ENCODE assay signal across 8 mouse cellular contexts in the genomic region with DNA sequence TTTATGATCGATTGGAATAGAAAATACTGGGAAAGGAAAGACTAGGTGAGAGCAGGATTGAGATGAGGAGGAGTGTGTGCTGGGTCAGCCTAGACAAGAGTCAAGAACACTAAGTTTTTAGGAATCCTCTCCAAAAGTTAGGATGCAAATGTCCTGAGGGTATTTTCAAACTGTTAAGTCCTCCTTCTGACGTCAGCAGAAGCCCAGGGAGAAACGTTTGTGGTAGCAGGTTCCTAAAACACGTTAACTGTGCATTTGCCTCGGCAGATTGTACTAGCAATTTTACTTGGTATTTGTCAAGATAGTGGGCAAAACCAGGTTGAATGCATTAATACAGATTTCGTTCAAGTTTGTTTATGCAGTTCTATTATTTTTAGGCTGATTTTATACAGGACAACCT. TPM values are rescaled to one million over a fixed set of nuclear protein-coding genes. Genes with fewer than 3 reads are reported as not detected.
DNase-seq lines count a peak whose midpoint lies in the region; ATAC-seq and TF ChIP-seq lines count a peak whose summit lies in the region.
"Had no signal": no experiment of that assay in that cellular context is flagged by ENCODE, and none has a peak within 500 bp of the region (broad histone marks: within the 10 kb centered on the region; RNA-seq: fewer than 3 reads in every experiment).

No protein-coding gene starts in this region.

- no peaks in the 10 kb centered on the region for H3K27me3 ChIP-seq in C2C12 (ENCODE audit: control insufficient read depth, insufficient read depth, insufficient read length)
- H3K27me3 ChIP-seq in forebrain, embryonic 15.5 days = no peaks in the 10 kb centered on the region
- H3K27me3 ChIP-seq in liver, embryonic 15.5 days = peaks cover 42% of the 10 kb centered on the region

- ATAC-seq in forebrain, embryonic 15.5 days (replicated peaks) = no peak
- no peak for ATAC-seq in liver, embryonic 15.5 days (ENCODE audit: insufficient read depth)
- ATAC-seq in granulocyte monocyte progenitor cell, adult 5-6 weeks (replicated peaks; ENCODE audit: poor library complexity, severe bottlenecking) = no peak
- ATAC-seq in megakaryocyte-erythroid progenitor cell, adult 5-6 weeks (replicated peaks; ENCODE audit: low FRiP score, low TSS enrichment, poor library complexity, severe bottlenecking) = no peak

- no peak overlapping the region for H3K27ac ChIP-seq in forebrain, embryonic 15.5 days (replicated peaks)
- no peak overlapping the region for H3K27ac ChIP-seq in liver, embryonic 15.5 days (replicated peaks)

- WGBS in forebrain, embryonic 15.5 days = 21% methylated on average over 6 of the region's 6 CpGs
- 7% methylated on average over 6 of the region's 6 CpGs for WGBS in liver, embryonic 15.5 days (ENCODE audit: insufficient replicate concordance)

- peak overlapping the region; percentile 41 for H3ac ChIP-seq in C2C12 (ENCODE audit: control insufficient read depth, insufficient read length, low read depth)

- H3K9ac ChIP-seq in forebrain, embryonic 15.5 days (replicated peaks) = 0 out of 2 replicates have a peak overlapping the region, but pooled peaks have one; percentile 45
- no peak overlapping the region for H3K9ac ChIP-seq in liver, embryonic 15.5 days

- H3K79me3 ChIP-seq in C2C12 (ENCODE audit: low read depth) = peaks cover 19% of the 10 kb centered on the region

- H3K4me3 ChIP-seq in C2C12 (ENCODE audit: insufficient read depth, poor library complexity, severe bottlenecking) = peak overlapping the region; percentile 89
- peak overlapping the region; percentile 66 for H3K4me3 ChIP-seq in forebrain, embryonic 15.5 days
- H3K4me3 ChIP-seq in liver, embryonic 15.5 days (replicated peaks) = peak overlapping the region; percentile 64

- peaks cover 40% of the 10 kb centered on the region for H3K79me2 ChIP-seq in C2C12 (ENCODE audit: control insufficient read depth, insufficient read depth)

- H3K4me1 ChIP-seq in forebrain, embryonic 15.5 days = peaks cover 22% of the 10 kb centered on the region
- peaks cover 14% of the 10 kb centered on the region for H3K4me1 ChIP-seq in liver, embryonic 15.5 days (replicated peaks)

- H3K9me3 ChIP-seq in forebrain, embryonic 15.5 days = no peaks in the 10 kb centered on the region
- H3K9me3 ChIP-seq in liver, embryonic 15.5 days (replicated peaks) = no peaks in the 10 kb centered on the region

- peaks cover 39% of the 10 kb centered on the region for H3K36me3 ChIP-seq in C2C12 (ENCODE audit: control insufficient read depth, insufficient read depth)
- H3K36me3 ChIP-seq in forebrain, embryonic 15.5 days = peaks cover 8% of the 10 kb centered on the region
- H3K36me3 ChIP-seq in liver, embryonic 15.5 days (replicated peaks) = peaks cover 7% of the 10 kb centered on the region

- no peak for TF ChIP-seq CTCF in C2C12 (IDR thresholded peaks at IDR 0.05; ENCODE audit: control insufficient read depth, insufficient read depth, insufficient read length)

- H3K4me2 ChIP-seq in forebrain, embryonic 15.5 days (replicated peaks) = peak overlapping the region; percentile 65
- H3K4me2 ChIP-seq in liver, embryonic 15.5 days = peak overlapping the region; percentile 61

- DNase-seq in 416B (ENCODE audit: low read depth) = peak; percentile 65
- no peak for DNase-seq in adrenal gland, adult 8-10 months

TF ChIP-seq in C2C12, 6 proteins besides CTCF, POLR2A, EP300 and RAD21:
- TF ChIP-seq MYOD1 (IDR thresholded peaks at IDR 0.05; ENCODE audit: control insufficient read depth, insufficient read length, low read depth) = no peak
- TF ChIP-seq MYOG (IDR thresholded peaks at IDR 0.05; ENCODE audit: control insufficient read depth, extremely low read depth, insufficient read length) = no peak
- TF ChIP-seq MAX (IDR thresholded peaks at IDR 0.05) = no peak
- no peak for TF ChIP-seq CEBPB (IDR thresholded peaks at IDR 0.05; ENCODE audit: low read depth)
- TF ChIP-seq FOSL1 (IDR thresholded peaks at IDR 0.05; ENCODE audit: insufficient read depth, low read length, poor library complexity, severe bottlenecking) = no peak
- no peak for TF ChIP-seq USF1 (IDR thresholded peaks at IDR 0.05; ENCODE audit: low read depth)

RNA-seq across cellular contexts. Expression of gene Cep55, which starts 1.0 kb away (rescaled TPM):
- polyA plus RNA-seq in C2C12 (2012; fragmentation: generic; extraction: Trizol) = 11.7 TPM
- polyA plus RNA-seq in forebrain, embryonic 15.5 days (2015; fragmentation: Nextera tagmentation; extraction: Ambion mirVana) = 16.6 and 17.9 TPM in 2 replicates
- polyA plus RNA-seq in liver, embryonic 15.5 days (2015; fragmentation: Nextera tagmentation; extraction: Ambion mirVana) = 4.7 and 5.3 TPM in 2 replicates
- 1 to 10 TPM in 3 of 4 experiments, under 1 TPM in 1; 0.44 to 1.5 (median 1.2) TPM for total RNA-seq in adrenal gland, adult 8-10 months (2022)
- 16.1 and 21.4 TPM in 2 replicates for total RNA-seq in granulocyte monocyte progenitor cell, adult 5-6 weeks (2014; fragmentation: Nextera tagmentation)
- 57.7 and 60.0 TPM in 2 replicates for total RNA-seq in granulocyte monocyte progenitor cell, adult 5-6 weeks (2017)
- total RNA-seq in megakaryocyte-erythroid progenitor cell, adult 5-6 weeks (2014; fragmentation: Nextera tagmentation) = 3.9 and 4.6 TPM in 2 replicates
- total RNA-seq in megakaryocyte-erythroid progenitor cell, adult 5-6 weeks (2017) = 4.7 and 8.2 TPM in 2 replicates

RNA-seq across cellular contexts. Expression of gene Myof, which starts 12.4 kb away (rescaled TPM):
- 125 TPM for polyA plus RNA-seq in C2C12 (2012; fragmentation: generic; extraction: Trizol)
- 1.4 and 1.7 TPM in 2 replicates for polyA plus RNA-seq in forebrain, embryonic 15.5 days (2015; fragmentation: Nextera tagmentation; extraction: Ambion mirVana)
- polyA plus RNA-seq in liver, embryonic 15.5 days (2015; fragmentation: Nextera tagmentation; extraction: Ambion mirVana) = 1.1 and 1.6 TPM in 2 replicates
- total RNA-seq in adrenal gland, adult 8-10 months (2022) = 100 to 1,000 TPM in 1 of 4 experiments, 10 to 100 TPM in 3; 33.4 to 102 (median 63.6) TPM
- total RNA-seq in granulocyte monocyte progenitor cell, adult 5-6 weeks (2014; fragmentation: Nextera tagmentation) = 2.3 and 6.7 TPM in 2 replicates
- 1.0 and 1.1 TPM in 2 replicates for total RNA-seq in granulocyte monocyte progenitor cell, adult 5-6 weeks (2017)
- not detected in 2 replicates for total RNA-seq in megakaryocyte-erythroid progenitor cell, adult 5-6 weeks (2014; fragmentation: Nextera tagmentation)
- 0.23 and 0.53 TPM in 2 replicates for total RNA-seq in megakaryocyte-erythroid progenitor cell, adult 5-6 weeks (2017)

RNA-seq across cellular contexts. Expression of gene Ffar4, which starts 41.1 kb away (rescaled TPM):
- not detected for polyA plus RNA-seq in C2C12 (2012; fragmentation: generic; extraction: Trizol)
- polyA plus RNA-seq in forebrain, embryonic 15.5 days (2015; fragmentation: Nextera tagmentation; extraction: Ambion mirVana) = 0.15 TPM in 1 of 2 replicates, not detected in the other
- 0.16 and 0.20 TPM in 2 replicates for polyA plus RNA-seq in liver, embryonic 15.5 days (2015; fragmentation: Nextera tagmentation; extraction: Ambion mirVana)
- total RNA-seq in adrenal gland, adult 8-10 months (2022) = 1 to 10 TPM; 1.2 to 7.2 (median 4.5) TPM
- total RNA-seq in granulocyte monocyte progenitor cell, adult 5-6 weeks (2014; fragmentation: Nextera tagmentation) = not detected in 2 replicates
- total RNA-seq in granulocyte monocyte progenitor cell, adult 5-6 weeks (2017) = 0.47 TPM in 1 of 2 replicates, not detected in the other
- total RNA-seq in megakaryocyte-erythroid progenitor cell, adult 5-6 weeks (2014; fragmentation: Nextera tagmentation) = not detected in 2 replicates
- total RNA-seq in megakaryocyte-erythroid progenitor cell, adult 5-6 weeks (2017) = not detected in 2 replicates
- total RNA-seq: hematopoietic stem cell, adult 5-6 weeks had no signal

Comparison
In these comparisons a context has a peak if more than half of its experiments do, and no peak if none do; other contexts are left out.
1. RNA of gene Myof, which starts 12.4 kb away (total RNA-seq): 33.4 to 102 TPM in adrenal gland, adult 8-10 months; 1.0 to 6.7 TPM in granulocyte monocyte progenitor cell, adult 5-6 weeks and 0.23 to 0.53 TPM in megakaryocyte-erythroid progenitor cell, adult 5-6 weeks; every median in the first group is over 4 times any median in the second.
2. Peak in every context shown above with its lines, with median percentiles within 50 percentile points of each other: H3K4me3 ChIP-seq.